Mouse (Mus musculus): ENCODE results near the gene 1810013L24Rik.
"Not testable (repeated sequence)": the region's sequence is repeated elsewhere in the genome, so short reads cannot be mapped to it uniquely, and the experiment has no call there.

The 1810013L24Rik gene

GRCm38 (mm10) chr16:8837595-8837994 lies 7.7 kb downstream of the 1810013L24Rik start:
- DNase-seq, result no peak

DNA sequence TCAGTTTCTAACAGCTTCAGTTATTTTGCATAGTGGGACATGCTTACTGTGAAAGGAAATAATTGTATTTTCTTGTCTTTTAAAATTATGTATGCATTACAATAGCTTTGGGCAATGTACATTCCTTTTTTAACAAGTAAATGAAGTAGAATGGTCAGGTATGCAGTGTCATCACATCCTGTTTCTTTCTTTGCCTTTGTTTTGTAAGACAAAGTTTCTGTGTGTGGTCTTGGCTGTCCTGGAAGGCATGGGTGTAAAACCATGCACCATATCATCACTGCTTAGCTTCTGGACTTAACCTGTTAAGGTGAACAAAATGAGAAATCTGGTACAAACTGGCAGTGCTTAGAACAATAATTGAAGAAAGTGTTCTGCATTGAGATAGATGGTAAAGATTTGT lies 9.0 kb downstream of the 1810013L24Rik start:
- no peak for DNase-seq

- no peak for DNase-seq
Observed at GRCm38 (mm10) chr16:8840557-8840956, 10.7 kb downstream of the 1810013L24Rik start.

DNA sequence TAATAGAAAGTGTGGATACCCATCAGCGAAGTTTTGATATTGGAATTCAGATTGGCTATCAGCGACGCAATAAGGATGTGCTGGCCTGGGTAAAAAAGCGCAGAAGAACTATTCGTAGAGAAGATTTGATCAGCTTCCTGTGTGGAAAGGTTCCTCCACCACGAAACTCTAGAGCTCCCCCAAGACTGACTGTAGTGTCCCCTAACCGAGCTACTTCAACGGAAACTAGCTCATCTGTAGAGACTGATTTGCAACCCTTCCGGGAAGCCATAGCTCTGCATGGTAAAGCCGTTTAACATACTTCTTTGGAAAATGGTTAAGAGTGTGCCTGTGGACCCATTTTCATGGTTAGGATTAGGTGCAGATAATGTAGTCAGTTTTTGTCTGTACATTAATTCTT lies 13.1 kb downstream of the 1810013L24Rik start:
- no peak for DNase-seq

- DNase-seq, result no peak
Observed at GRCm38 (mm10) chr16:8843580-8844175, 13.8 kb downstream of the 1810013L24Rik start.

DNA sequence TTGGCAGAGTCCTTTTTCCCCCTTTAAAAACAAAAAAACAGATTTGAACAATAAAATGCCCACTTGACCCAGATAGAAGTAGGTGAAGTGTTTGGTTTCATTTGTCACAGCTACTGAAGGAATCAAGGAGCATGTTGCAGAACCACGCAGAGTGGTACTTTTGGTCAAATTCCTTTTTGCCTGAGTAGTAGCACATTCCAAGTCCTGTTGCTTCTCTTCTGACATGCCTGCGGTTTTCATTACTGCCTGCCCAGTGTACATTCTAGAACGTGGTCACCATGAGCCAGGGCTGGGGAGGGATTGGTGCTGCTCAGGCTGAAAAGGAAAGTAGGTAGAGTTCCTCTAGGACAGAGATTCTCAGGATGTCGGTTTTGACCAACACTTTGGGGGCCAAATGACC lies 16.1 kb downstream of the 1810013L24Rik start:
- no peak for DNase-seq

DNA sequence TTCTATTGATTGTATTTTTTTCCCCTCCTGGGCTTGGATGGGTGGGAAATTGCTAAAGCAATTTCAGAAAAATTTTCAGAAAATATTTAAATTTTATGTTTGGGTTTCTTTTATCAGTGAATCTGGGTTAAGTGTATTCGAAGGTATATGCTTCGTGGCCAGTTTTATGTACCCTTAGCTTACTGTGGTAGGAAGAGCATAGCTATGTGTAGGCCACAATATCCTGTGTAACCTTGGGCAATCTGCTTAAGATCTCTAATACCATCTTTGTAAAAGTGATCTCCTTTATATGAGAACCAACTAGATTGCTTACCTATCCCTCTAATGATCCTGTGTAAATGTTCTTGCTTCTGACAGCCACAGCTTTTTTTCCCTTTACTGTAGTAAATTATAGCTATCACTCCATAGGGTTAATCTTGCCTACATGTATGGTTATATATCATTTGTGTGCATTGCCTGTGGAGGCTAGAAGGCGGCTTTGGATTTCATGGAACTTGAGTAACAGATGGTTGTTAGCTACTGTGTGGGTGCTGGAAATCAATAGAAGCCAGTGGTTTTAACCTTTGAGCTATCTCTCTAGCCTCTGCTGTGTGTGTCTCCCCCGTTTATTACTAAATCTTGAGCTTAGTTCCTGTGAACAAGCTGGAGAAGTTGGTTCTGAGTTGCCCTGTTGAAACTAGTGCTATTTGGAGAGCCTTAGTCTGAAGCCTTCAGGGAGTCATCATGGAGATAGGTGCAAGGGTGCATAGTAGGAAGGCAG lies 18.6 kb downstream of the 1810013L24Rik start:
- DNase-seq, result no peak

DNA sequence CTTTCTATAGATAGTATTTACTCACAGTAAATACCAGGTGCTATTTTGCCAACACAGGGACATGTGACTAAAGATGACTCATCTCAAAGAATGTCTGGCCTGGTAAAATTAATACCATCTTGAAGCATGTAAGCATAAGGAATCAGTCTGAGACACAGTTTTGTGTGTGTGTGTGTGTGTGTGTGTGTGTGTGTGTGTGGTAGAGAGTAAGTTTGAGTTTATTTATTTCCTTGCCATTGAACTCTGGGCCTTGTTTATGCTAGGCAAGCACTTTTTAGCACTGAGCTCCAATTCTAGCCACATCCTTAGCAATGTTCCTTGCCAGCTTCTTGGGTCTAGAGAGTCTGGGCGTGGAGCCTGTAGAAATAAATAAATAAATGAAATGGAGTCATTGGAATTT lies 20.0 kb downstream of the 1810013L24Rik start:
- DNase-seq, result no peak

DNA sequence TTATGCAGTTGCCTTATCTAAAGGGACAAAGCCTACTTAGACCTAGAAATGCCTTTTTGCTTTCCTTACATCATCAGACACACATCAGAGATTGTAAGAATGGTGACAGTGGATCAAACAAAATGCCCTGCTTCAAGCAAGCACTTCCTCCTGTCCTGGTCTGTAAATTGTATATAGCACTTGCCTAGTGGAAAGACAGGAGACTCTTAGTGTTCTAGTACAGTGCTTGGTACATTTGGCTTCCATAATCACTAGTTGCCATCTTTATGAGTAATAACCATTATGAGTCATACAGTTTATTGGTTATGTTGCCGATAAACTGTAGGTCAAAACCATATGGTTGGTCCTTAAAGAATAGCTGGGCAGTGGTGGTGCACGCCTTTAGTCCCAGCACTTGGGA lies 25.2 kb downstream of the 1810013L24Rik start:
- DNase-seq, result no peak

GRCm38 (mm10) chr16:8856820-8857219 lies 26.9 kb downstream of the 1810013L24Rik start:
- no peak for DNase-seq

DNA sequence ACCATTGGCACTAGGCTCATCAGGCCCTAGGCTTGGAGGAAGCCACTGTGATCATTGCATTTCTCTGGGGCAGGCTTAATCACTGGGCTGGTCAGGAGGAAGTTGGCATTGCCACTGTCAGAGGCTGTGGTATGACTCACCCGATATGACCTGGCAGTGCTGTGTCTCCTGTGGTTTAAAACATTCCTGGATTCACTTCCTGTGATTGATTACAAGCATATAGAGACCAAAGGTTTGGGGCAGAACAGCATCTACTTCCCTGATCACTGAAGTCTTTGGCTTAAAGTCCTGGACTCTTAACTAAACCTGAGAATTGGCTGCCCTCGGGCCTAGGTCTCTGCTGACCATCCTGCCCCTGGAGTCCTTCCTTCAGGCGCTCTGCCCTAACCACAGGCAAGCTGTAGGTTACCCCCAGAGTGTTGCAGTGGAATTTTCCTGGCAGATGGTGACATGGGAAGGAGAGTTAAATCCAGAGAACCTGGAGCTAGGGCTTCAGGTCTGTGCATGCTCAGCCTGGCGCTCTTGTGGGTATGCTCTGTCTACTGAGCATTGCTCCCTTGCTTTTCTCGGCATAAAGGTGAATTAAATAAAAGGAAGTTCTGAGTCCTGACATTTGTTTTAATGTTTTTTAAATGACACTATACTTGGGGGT lies 32.6 kb downstream of the 1810013L24Rik start:
- DNase-seq, result peak; percentile 58 to 67

DNA sequence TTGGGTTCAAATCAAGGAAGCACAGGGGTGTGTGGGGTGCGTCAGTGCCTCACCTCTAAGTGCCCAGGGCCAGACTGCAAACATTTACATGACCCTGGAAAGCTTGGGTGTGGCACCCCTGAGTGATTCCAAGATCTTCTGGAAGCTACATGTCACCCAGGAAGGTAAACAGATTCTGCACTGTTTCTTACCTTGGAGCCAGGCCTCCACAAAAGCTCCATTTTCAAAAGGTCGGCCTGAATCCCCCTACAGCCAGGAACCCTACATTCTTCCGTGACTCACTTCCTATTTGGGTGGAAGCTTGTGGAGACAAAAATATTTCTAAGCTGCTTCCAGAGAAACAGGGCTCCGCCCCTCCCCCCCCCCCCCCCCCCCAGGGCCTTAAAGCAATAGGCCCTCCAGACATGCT lies 34.3 kb downstream of the 1810013L24Rik start:
- DNase-seq, result peak in 1 of 2 experiments; percentile 37

DNA sequence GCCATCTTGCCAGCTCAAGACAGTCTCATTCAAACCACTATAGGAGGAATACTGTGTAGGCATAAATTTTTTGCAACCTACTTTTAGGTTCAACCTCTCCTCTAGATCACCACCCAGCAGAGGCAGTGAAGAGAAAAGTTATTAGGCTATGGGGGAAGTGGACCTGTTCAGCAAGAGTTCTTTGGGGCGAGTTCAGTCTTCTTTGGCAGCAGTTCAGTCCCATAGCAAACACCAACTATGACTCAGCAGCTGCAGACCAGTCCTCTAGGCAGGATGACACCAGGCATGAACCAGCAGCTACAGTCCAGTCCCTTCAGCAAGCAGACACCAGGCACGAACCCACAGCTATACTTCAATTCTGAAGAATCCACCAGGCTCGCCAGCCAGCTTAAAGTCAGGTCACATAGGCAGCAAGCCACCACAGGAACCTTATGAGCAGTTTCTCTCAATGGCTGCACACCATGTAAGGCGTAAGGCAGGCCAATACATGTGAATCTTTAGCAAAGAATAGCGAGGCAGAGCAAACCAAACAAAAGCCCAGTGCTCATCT lies 37.6 kb downstream of the 1810013L24Rik start:
- no peak for DNase-seq

DNA sequence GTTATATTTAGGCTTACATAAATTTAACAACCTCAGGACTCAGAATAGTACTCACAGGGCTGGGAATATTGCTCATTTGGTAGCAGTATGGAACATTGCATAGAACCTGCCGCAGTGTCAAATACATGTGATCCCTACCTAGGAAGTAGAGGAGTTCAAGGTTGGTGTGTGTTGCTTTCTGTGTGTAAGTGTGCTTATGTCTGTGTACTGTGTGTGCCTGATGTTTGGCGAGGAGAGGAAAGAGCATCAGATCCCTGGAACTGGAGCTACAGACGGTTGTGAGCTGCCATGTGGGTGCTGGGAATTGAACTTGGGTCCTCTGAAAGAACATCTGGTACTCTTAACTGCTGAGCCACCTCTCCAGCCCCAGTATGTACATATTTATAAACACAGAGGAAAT lies 38.6 kb downstream of the 1810013L24Rik start:
- no peak for DNase-seq

DNA sequence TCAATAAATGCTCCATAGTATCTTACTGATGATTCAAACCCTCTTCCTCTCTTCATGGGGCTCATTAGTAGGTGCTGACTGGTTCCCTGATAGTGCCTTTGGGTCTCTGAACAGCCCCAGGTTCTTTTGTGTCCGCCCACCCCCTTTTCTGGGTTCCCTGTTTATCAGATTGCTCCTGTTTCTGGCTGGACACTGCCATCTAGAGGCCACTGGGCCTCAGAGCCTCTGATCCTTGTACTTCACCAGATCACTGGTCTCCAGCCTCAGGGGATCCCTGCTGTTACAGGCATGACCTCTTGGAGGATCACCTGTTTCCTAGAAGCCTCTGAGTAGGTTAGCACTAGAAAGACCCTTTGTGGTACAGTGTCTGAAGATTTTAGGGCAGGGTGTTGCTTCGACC lies 39.8 kb downstream of the 1810013L24Rik start:
- DNase-seq, result peak; percentile 78 to 85

- DNase-seq, result no peak
Observed at GRCm38 (mm10) chr16:8871376-8871775, 41.5 kb downstream of the 1810013L24Rik start.

GRCm38 (mm10) chr16:8872019-8872418 lies 42.1 kb downstream of the 1810013L24Rik start:
- DNase-seq, result no peak

DNA sequence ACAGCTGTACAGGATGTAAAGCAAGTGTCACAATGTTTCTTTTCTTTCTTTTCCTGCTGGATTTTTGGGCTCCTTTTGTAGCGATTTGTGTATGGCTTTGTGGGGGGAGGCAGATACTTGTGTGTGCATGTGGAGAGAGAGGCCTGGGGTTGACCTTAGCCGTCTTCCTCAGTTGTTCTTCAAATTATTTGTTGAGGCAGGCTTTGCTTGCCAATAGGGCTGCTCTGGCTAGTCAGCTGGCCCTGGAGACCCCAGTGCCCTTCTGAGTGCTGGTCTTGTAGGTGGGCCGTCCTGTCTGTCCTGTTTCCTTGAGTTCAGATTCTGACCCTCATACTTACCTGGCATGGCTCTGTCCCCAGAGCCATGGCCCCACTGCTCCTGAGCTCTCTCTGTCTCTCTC lies 42.6 kb downstream of the 1810013L24Rik start:
- no peak for DNase-seq

DNA sequence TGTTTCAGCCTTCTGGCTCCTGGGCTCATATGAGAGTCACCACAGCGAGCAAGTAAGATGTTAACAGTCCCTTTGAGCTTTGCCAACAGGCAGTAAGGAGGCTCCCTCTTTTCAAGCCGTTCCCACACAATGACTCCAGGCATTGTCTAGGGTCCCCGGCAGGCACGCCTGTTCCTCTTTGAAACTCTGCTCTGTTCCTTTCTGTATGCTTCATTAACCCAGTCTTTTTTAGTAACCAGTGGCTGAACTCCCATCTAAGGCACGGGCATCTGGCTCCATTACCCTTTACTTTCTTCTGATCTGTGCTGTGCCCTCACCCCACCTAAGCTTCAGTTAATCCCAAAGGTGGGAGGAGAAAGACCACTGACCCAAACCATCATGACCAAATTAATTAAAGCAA lies 50.2 kb downstream of the 1810013L24Rik start:
- DNase-seq, result no peak

- DNase-seq, result peak; percentile 92 to 98
Observed at GRCm38 (mm10) chr16:8883674-8884241, 53.9 kb downstream of the 1810013L24Rik start.

GRCm38 (mm10) chr16:8894214-8894613 lies 64.3 kb downstream of the 1810013L24Rik start:
- DNase-seq, result not testable (repeated sequence)

DNA sequence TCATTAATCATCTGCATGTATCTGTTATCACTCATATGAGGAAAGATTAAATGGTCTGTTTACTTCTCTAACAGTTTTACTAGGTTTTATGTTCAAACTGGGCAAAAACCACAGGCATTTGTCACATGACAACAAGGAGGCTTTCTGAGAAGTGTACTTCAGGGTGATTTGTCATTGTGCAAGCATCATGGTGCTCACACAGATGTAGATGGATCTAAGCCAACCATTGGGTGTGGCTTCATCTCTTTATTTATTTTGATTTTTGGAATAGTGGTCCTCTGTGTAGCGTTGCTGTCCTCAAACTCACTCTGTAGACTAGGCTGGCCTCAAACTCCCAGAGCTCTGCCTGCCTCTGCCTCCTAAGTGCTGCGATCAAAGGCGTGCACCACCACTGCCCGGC lies 65.4 kb downstream of the 1810013L24Rik start:
- DNase-seq, result no peak

GRCm38 (mm10) chr16:8906115-8906514 lies 76.2 kb downstream of the 1810013L24Rik start:
- not testable (repeated sequence) for DNase-seq

Measured in cerebellum, postnatal 36 days (tissue).